Mouse (Mus musculus) myocyte (in vitro differentiated cells): ENCODE measurements around the gene Lekr1.

Experiments used
- MAX ChIP-seq: IDR thresholded peaks from one replicate; pipeline ENCODE4 v1.6.1; 2011; ENCODE audit warnings: low read depth, mild to moderate bottlenecking, control low read depth
- MYOD1 ChIP-seq, 3 experiments: IDR thresholded peaks; one replicate each; pipeline ENCODE4 v1.6.1; 2011; ENCODE audit warnings: control low read depth in 2 of 3, low read depth in 2 of 3, mild to moderate bottlenecking in 2 of 3, moderate library complexity in 1 of 3; ENCODE audit not compliant: insufficient read length in 2 of 3, control insufficient read depth in 1 of 3
- POLR2A ChIP-seq: IDR thresholded peaks from one replicate; pipeline ENCODE4 v1.6.1; 2011; ENCODE audit warnings: low read depth, mild to moderate bottlenecking, control low read depth, moderate library complexity; ENCODE audit not compliant: insufficient read length
- USF1 ChIP-seq: IDR thresholded peaks from one replicate; pipeline ENCODE4 v1.6.1; 2011; ENCODE audit warnings: low read depth, mild to moderate bottlenecking, control low read depth, moderate library complexity

DNA sequence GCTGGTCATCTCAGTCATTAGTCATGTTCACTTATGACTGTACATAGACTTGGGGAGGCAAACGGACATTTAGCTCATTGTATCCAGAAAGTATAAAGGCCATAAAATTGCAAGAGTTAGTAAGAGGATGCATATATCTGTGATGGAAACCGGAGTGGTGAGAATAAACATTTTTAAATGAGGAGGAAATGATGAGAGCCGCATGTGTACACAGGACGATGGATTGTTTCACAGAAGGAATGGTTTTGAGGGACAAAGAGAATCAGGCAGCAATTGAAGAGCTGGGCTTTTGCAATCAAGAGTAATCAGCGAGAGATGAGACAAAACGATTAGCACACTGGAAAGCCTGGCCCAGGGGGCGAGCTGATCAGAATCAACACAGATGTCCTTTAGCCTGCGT, 18.4 kb upstream of the Lekr1 start:
- TF ChIP-seq POLR2A (no peak), MAX (no peak), USF1 (no peak), MYOD1 (IDR thresholded peaks at IDR 0.05; ENCODE audit: control insufficient read depth in 1 of 3, insufficient read length in 2 of 3, low read depth in 2 of 3) (no peak)
